16 mouse cellular contexts compared by ENCODE assay signal in the genomic region with DNA sequence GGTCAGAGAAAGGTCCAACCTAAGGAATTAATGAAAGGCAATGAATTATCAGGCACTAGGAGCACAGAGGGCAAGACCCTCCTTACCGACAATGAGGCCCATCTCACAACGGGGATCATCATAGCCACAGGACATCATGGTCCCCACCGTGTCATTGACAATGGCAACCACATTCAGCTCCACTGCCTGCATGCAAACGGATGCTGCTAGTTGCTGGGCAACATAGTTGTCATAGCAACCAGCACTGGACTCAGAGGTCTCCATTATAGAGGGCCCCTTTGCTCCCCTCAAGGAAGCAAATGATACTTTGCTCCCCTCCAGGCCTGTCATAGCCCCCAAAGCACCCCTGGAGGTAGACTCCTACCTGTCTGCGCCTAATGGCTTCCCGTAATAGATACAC. TPM values are rescaled to one million over a fixed set of nuclear protein-coding genes. Genes with fewer than 3 reads are reported as not detected.
A peak's percentile ranks its signal among the peaks of the same experiment; 100 is the strongest.
DNase-seq lines count a peak whose midpoint lies in the region; ATAC-seq lines count a peak whose summit lies in the region.
"Had no signal": no experiment of that assay in that cellular context is flagged by ENCODE, and none has a peak within 500 bp of the region (broad histone marks: within the 10 kb centered on the region; RNA-seq: fewer than 3 reads in every experiment).

No protein-coding gene starts in this region.

- H3K9me3 ChIP-seq in embryonic facial prominence, embryonic 11.5 days (replicated peaks; ENCODE audit: control insufficient read depth, low read length), result no peaks in the 10 kb centered on the region
- H3K9me3 ChIP-seq in embryonic facial prominence, embryonic 10.5 days, result no peaks in the 10 kb centered on the region
- H3K9me3 ChIP-seq in forebrain, embryonic 12.5 days, result no peaks in the 10 kb centered on the region
- no peaks in the 10 kb centered on the region for H3K9me3 ChIP-seq in hindbrain, embryonic 16.5 days (ENCODE audit: control insufficient read depth, low read length)
- no peaks in the 10 kb centered on the region for H3K9me3 ChIP-seq in neural tube, embryonic 13.5 days
- H3K9me3 ChIP-seq: heart, embryonic 13.5 days had no signal

- H3K4me1 ChIP-seq in embryonic facial prominence, embryonic 11.5 days (ENCODE audit: control insufficient read depth, insufficient read depth, low read length), result peaks cover 3% of the 10 kb centered on the region; the same call in 1 of the 2 replicates
- peaks cover 32% of the 10 kb centered on the region for H3K4me1 ChIP-seq in embryonic facial prominence, embryonic 10.5 days
- peaks cover 53% of the 10 kb centered on the region for H3K4me1 ChIP-seq in forebrain, embryonic 12.5 days
- H3K4me1 ChIP-seq in hindbrain, embryonic 16.5 days (ENCODE audit: control insufficient read depth, insufficient read depth, low read depth, low read length), result peaks cover 16% of the 10 kb centered on the region
- H3K4me1 ChIP-seq in neural tube, embryonic 13.5 days (replicated peaks), result peaks cover 43% of the 10 kb centered on the region

- no peak overlapping the region for H3K27ac ChIP-seq in embryonic facial prominence, embryonic 11.5 days (replicated peaks; ENCODE audit: low read depth, low read length)
- H3K27ac ChIP-seq in embryonic facial prominence, embryonic 10.5 days (replicated peaks), result no peak overlapping the region
- 0 out of 2 replicates have a peak overlapping the region, but pooled peaks have one; percentile 22 for H3K27ac ChIP-seq in forebrain, embryonic 12.5 days
- H3K27ac ChIP-seq in hindbrain, embryonic 16.5 days (ENCODE audit: low read depth, low read length), result no peak overlapping the region
- no peak overlapping the region for H3K27ac ChIP-seq in neural tube, embryonic 13.5 days (replicated peaks)
- H3K27ac ChIP-seq: heart, embryonic 13.5 days; left cerebral cortex, adult 2 months had no signal

- DNase-seq in embryonic facial prominence, embryonic 11.5 days (ENCODE audit: low spot score), result peak; percentile 16
- no peak for DNase-seq in embryonic facial prominence, embryonic 10.5 days (ENCODE audit: low spot score)
- no peak for DNase-seq in frontal cortex, postnatal 10 days (ENCODE audit: low spot score in 2 of 2)
- DNase-seq in thymus, postnatal 0 days (ENCODE audit: low spot score), result no peak
- DNase-seq in frontal cortex, postnatal 14 days (ENCODE audit: low spot score in 2 of 2), result no peak
- DNase-seq: gastrocnemius, postnatal 36 days; kidney, postnatal 14 days; lung, postnatal 36 days had no signal

- H3K36me3 ChIP-seq in embryonic facial prominence, embryonic 11.5 days (replicated peaks; ENCODE audit: control insufficient read depth, insufficient read depth, low read depth, low read length), result no peaks in the 10 kb centered on the region
- H3K36me3 ChIP-seq in embryonic facial prominence, embryonic 10.5 days (replicated peaks), result no peaks in the 10 kb centered on the region
- no peaks in the 10 kb centered on the region for H3K36me3 ChIP-seq in forebrain, embryonic 12.5 days (replicated peaks)
- H3K36me3 ChIP-seq in hindbrain, embryonic 16.5 days (ENCODE audit: control insufficient read depth, insufficient read depth, low read length), result peaks cover under 1% of the 10 kb centered on the region; the same call in 1 of the 2 replicates
- peaks cover 7% of the 10 kb centered on the region; the same call in 1 of the 2 replicates for H3K36me3 ChIP-seq in neural tube, embryonic 13.5 days
- H3K36me3 ChIP-seq: heart, embryonic 13.5 days had no signal

- H3K4me2 ChIP-seq in embryonic facial prominence, embryonic 11.5 days (ENCODE audit: low read depth, low read length), result no peak overlapping the region
- H3K4me2 ChIP-seq in forebrain, embryonic 12.5 days, result no peak overlapping the region
- H3K4me2 ChIP-seq in hindbrain, embryonic 16.5 days (ENCODE audit: low read length), result no peak overlapping the region
- no peak overlapping the region for H3K4me2 ChIP-seq in neural tube, embryonic 13.5 days
- H3K4me2 ChIP-seq: heart, embryonic 13.5 days had no signal

- 64% methylated on average over 6 of the region's 6 CpGs for WGBS in embryonic facial prominence, embryonic 11.5 days
- WGBS in embryonic facial prominence, embryonic 10.5 days, result 66% methylated on average over 6 of the region's 6 CpGs
- WGBS in forebrain, embryonic 12.5 days, result 30% methylated on average over 6 of the region's 6 CpGs
- WGBS in hindbrain, embryonic 16.5 days, result 25% methylated on average over 6 of the region's 6 CpGs
- WGBS in neural tube, embryonic 13.5 days, result 23% methylated on average over 6 of the region's 6 CpGs

- no peaks in the 10 kb centered on the region for H3K27me3 ChIP-seq in embryonic facial prominence, embryonic 11.5 days (ENCODE audit: control insufficient read depth, insufficient read depth, low read length)
- H3K27me3 ChIP-seq in embryonic facial prominence, embryonic 10.5 days (replicated peaks; ENCODE audit: low read depth, poor library complexity, severe bottlenecking), result peaks cover 83% of the 10 kb centered on the region
- peaks cover 27% of the 10 kb centered on the region; the same call in 1 of the 2 replicates for H3K27me3 ChIP-seq in forebrain, embryonic 12.5 days
- no peaks in the 10 kb centered on the region; the same call in 1 of the 2 replicates for H3K27me3 ChIP-seq in hindbrain, embryonic 16.5 days (replicated peaks; ENCODE audit: control insufficient read depth, insufficient read depth, low read length)
- peaks cover 34% of the 10 kb centered on the region for H3K27me3 ChIP-seq in neural tube, embryonic 13.5 days

- no peak overlapping the region for H3K4me3 ChIP-seq in embryonic facial prominence, embryonic 11.5 days (ENCODE audit: low read depth, low read length)
- no peak overlapping the region for H3K4me3 ChIP-seq in embryonic facial prominence, embryonic 10.5 days
- no peak overlapping the region for H3K4me3 ChIP-seq in forebrain, embryonic 12.5 days (replicated peaks)
- H3K4me3 ChIP-seq in hindbrain, embryonic 16.5 days (ENCODE audit: low read length), result no peak overlapping the region
- no peak overlapping the region for H3K4me3 ChIP-seq in neural tube, embryonic 13.5 days
- H3K4me3 ChIP-seq: erythroblast, embryonic 14.5 days; heart, embryonic 13.5 days; left cerebral cortex, adult 2 months; myocyte had no signal

- no peak overlapping the region for H3K9ac ChIP-seq in embryonic facial prominence, embryonic 11.5 days (replicated peaks; ENCODE audit: low read length)
- no peak overlapping the region for H3K9ac ChIP-seq in forebrain, embryonic 12.5 days
- H3K9ac ChIP-seq in hindbrain, embryonic 16.5 days (ENCODE audit: low read depth, low read length), result no peak overlapping the region
- no peak overlapping the region for H3K9ac ChIP-seq in neural tube, embryonic 13.5 days
- H3K9ac ChIP-seq: heart, embryonic 13.5 days had no signal

- ATAC-seq in embryonic facial prominence, embryonic 11.5 days (replicated peaks; ENCODE audit: insufficient number of reproducible peaks, low FRiP score, low TSS enrichment, low read depth), result no peak
- ATAC-seq in forebrain, embryonic 12.5 days (ENCODE audit: low FRiP score), result peak; percentile 57
- ATAC-seq in hindbrain, embryonic 16.5 days, result peak; percentile 57
- ATAC-seq in neural tube, embryonic 13.5 days (ENCODE audit: low read depth), result peak; percentile 32; the same call in 1 of the 2 replicates
- ATAC-seq: inflammation-experienced regulatory T-cells, adult 6 months had no signal

RNA-seq across cellular contexts. Expression of gene Hk3, which starts 12.6 kb away (rescaled TPM):
- polyA plus RNA-seq in embryonic facial prominence, embryonic 11.5 days (2014; fragmentation: Nextera tagmentation; extraction: Ambion mirVana), result 0.22 and 0.47 TPM in 2 replicates
- polyA plus RNA-seq in embryonic facial prominence, embryonic 10.5 days (2016; fragmentation: Nextera tagmentation; extraction: Ambion mirVana), result 0.39 and 0.65 TPM in 2 replicates
- polyA plus RNA-seq in forebrain, embryonic 12.5 days (2016; fragmentation: Nextera tagmentation; extraction: Ambion mirVana), result 0.32 and 0.96 TPM in 2 replicates
- 1.1 and 1.2 TPM in 2 replicates for polyA plus RNA-seq in hindbrain, embryonic 16.5 days (2015; fragmentation: Nextera tagmentation; extraction: Ambion mirVana)
- 0.63 and 1.1 TPM in 2 replicates for polyA plus RNA-seq in neural tube, embryonic 13.5 days (2015; fragmentation: Nextera tagmentation; extraction: Ambion mirVana)
- polyA plus RNA-seq in thymus, postnatal 0 days (2015; fragmentation: Nextera tagmentation; extraction: Ambion mirVana), result 0.81 and 0.96 TPM in 2 replicates
- polyA plus RNA-seq: myocyte had no signal

RNA-seq across cellular contexts. Expression of gene Unc5a, which starts 59.4 kb away (rescaled TPM):
- 1.0 and 1.5 TPM in 2 replicates for polyA plus RNA-seq in embryonic facial prominence, embryonic 11.5 days (2014; fragmentation: Nextera tagmentation; extraction: Ambion mirVana)
- polyA plus RNA-seq in embryonic facial prominence, embryonic 10.5 days (2016; fragmentation: Nextera tagmentation; extraction: Ambion mirVana), result 2.1 and 2.2 TPM in 2 replicates
- polyA plus RNA-seq in forebrain, embryonic 12.5 days (2016; fragmentation: Nextera tagmentation; extraction: Ambion mirVana), result 4.8 and 5.6 TPM in 2 replicates
- 12.3 and 16.2 TPM in 2 replicates for polyA plus RNA-seq in hindbrain, embryonic 16.5 days (2015; fragmentation: Nextera tagmentation; extraction: Ambion mirVana)
- 9.0 and 10.4 TPM in 2 replicates for polyA plus RNA-seq in neural tube, embryonic 13.5 days (2015; fragmentation: Nextera tagmentation; extraction: Ambion mirVana)
- polyA plus RNA-seq in thymus, postnatal 0 days (2015; fragmentation: Nextera tagmentation; extraction: Ambion mirVana), result 0.75 and 1.2 TPM in 2 replicates
- polyA plus RNA-seq: erythroblast, embryonic 14.5 days had no signal
